Mouse (Mus musculus): ENCODE measurements around the gene Lce6a.

Gene Lce6a

DNA sequence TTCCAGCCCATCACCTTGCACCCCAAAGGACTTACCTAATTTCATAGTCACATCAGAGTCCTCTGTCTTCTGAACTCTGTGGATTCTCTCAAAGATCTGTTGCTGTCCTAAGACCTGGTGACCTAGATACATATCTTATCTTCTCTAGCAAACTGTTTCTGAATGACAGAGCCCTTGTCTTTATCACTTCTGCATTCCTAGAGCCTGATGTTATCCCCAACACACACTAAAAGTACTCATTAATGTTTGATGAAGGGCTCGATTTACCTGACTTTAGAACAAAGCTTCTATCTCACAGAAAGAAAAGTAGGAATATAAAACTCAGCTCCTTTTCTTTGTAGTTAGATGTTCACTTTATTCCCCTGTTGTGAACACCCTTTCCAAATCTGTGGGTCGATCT, at the start of gene Lce6a:
Gene Lce6a (minus strand): TSS at position 101 of the 400 bp plus-strand sequence.
- ATAC-seq (ENCODE audit: low TSS enrichment) = no peak

DNA sequence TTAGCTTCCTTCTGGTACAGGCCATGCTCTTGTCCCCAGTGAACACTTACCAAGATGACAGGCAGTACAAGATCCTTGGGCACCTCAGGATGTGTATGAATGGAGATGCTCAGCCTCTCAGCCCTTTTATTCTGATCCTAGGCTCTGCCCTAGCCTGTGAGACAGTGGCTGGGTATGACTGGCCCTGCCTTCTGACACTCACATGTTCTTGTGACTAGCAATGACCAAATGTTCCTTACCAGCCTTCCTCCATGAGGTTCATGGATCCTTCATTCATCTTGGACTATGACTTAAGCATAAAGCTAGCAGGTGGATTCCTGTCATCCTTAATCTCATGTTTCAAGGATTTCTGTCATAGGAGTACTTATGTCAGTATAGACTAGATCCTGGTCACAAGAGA, 48.8 kb upstream of the Lce6a start, which contains the start of gene Lce1a2:
Gene Lce1a2 (minus strand): TSS at position 101 of the 400 bp plus-strand sequence.
- no peak for ATAC-seq (ENCODE audit: low TSS enrichment)

DNA sequence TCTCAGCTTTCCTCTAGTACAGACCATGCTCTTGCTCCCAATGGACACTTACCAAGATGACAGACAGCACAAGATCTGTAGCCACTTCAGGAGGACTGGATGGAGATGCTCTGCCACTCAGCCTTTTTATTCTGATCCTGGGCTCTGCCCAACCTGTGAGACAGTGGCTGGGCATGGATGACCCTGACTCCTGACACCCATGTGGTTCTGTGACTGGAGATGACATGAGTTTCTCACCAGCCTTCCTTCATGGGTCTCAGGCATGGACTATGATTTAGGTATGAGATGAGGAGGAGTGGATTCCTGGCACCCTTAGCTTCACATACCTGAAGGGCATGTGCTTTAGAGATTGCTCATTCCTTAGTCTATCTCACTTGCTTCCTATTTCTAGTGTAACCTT, 35.4 kb upstream of the Lce6a start, which contains the start of gene Lce1b:
Gene Lce1b (minus strand): TSS at position 101 of the 400 bp plus-strand sequence.
- ATAC-seq (ENCODE audit: low TSS enrichment) = no peak

DNA sequence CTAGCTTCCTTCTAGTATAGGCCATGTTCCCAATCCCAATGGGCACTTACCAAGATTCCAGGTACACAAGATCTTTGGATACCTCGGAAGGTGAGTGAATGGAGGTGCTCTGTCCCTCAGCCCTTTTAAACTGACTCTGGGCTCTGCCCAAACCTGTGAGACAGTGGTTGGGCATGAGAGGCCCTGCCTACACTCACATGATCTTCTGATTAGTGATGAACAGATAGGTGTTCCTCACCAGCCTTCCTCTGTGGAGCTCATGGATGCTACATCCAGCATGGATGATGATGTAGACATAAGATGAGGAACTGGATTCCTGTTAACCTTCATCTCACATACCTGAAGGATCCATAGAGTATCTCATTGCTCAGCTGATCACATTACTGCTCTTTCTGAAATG, 26.7 kb upstream of the Lce6a start, which contains the start of gene Lce1a1:
Gene Lce1a1 (minus strand): TSS at position 101 of the 400 bp plus-strand sequence.
- no peak for ATAC-seq (ENCODE audit: low TSS enrichment)

DNA sequence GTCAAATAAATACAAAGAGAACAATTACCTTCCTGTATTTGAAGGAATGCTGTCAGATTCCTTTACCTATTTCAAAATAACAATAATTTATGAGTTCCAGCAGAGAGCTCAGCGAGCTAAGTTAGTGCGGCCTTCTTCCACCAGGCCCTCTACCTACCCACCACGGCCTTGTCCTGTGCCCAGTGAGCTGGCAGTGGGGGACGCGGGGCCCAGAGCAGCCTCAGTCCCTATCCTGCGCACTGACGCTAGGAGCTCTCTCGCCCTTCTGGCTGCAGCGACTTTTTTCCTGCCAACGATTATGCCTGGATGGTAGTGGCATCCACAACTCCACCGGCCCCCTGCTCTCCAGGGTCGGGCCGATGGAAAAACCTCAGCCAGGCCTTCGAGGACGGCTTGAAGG, 18.4 kb upstream of the Lce6a start:
- no peak for ATAC-seq (ENCODE audit: low TSS enrichment)

DNA sequence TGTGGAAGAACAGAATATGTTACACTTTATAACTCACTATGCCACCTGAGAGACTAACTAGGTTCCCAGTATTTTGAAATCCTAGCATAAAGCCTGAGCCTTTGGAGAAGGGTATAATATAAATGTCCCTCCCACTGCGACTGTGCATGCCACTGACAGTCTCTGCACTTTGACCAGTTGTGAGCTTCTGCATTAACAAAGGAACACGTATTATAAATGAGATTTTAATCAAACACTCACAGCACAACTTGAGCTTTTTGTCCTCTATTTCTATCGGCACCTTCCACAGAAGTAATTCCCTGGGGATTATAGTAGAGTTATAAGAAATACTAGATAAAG, 17.2 kb upstream of the Lce6a start:
- no peak for ATAC-seq (ENCODE audit: low TSS enrichment)

DNA sequence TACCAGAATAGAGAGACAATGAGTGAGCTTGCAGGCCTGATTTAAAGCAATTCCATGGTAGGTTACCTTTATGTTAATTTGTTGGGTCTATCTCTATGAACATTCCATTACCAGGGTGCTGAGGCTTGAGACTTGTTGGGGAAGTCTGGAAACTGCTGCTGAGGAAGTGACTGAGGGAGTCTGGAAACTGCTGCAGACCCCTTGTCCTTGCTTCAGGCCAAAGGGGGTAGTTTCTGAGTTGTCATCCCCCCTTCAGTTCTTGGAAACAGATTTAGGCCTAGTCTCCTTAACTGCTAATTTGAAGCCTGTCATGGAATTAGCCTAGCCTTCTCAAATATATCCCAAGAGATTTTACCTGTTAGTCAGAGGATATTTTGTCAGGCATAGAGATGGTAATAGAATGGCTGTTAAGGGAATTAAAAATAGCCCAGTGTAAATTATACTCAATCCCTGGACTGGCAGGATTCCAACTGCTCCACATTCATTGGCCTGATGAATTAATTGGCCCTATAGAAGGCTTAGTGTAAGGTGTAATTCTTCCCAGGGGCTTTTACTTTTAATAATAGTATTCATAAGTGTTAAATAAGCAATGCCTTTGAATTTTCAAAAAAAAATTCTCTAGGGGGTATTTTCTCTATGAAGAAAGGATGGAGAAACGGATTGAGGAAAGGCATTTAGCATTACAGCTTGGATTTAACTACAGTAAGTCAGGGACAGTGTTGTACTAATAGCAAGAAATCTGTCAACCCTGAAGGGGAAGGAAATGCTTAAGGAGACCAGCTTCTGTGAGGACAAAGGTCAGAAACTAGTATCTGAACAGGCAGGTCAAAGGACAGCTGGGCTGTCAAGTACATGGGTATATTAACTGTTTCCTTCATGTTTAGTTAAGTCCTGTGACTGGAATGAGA, 16.5 kb upstream of the Lce6a start:
- ATAC-seq (ENCODE audit: low TSS enrichment) = no peak

DNA sequence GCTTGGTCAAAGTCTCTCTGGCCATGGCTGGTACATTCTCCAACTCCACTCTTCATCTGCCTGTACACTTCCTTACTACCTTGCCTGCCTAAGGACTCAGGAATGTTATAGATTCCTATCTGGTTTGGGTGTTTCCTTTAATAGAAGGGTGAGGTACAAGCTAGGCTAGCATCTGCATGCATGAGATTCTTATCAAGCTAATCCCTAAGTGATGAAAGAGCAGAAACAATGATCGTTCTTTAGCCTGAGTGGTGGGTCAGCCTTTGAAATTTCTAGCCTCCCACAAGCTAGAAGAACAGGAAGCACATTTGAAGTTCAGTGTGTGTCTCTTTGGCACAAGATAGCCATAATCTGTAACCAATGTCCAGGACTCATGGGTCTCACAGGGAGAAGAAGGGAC, 11.7 kb downstream of the Lce6a start:
- ATAC-seq (ENCODE audit: low TSS enrichment) = no peak

DNA sequence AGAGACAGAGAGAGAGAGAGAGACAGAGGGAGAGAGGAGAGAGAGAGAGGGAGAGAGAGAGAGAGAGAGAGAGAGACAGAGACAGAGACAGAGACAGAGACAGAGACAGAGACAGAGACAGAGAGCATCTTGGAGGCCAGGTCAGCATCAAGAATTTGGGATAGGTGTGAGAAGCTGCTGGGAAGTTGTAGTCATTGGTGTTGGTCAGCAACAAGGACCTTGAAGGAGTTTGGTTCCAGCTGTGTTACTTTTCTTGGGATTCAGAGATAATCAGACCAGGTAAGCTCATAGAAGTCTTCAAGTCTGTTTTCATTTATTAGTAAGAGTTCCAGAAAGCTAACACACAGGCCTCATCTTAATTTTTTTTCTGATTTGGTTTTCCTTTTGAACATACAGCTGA, 14.1 kb downstream of the Lce6a start, which contains the start of gene 2210017I01Rik:
Gene 2210017I01Rik (minus strand): TSS at position 101 of the 400 bp plus-strand sequence.
- ATAC-seq (ENCODE audit: low TSS enrichment) = no peak

DNA sequence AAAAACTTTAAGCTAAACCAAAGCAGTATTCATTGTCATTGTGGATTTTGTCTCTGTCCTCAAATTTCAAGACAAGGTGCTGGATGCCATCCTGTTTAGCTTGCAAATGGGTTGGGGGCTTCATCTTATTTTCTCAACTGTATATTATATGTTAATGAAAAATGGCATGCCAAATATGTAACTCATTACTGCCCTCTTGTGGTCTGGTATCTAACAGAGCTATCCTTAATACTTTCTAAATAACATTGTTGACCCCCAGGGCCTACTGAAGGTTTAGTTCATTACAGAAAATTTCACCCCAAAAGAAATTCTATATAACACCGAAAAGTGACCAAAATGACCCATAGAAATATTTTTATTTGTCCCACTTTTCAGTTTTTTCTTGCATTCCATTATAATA, 19.3 kb downstream of the Lce6a start:
- no peak for ATAC-seq (ENCODE audit: low TSS enrichment)

DNA sequence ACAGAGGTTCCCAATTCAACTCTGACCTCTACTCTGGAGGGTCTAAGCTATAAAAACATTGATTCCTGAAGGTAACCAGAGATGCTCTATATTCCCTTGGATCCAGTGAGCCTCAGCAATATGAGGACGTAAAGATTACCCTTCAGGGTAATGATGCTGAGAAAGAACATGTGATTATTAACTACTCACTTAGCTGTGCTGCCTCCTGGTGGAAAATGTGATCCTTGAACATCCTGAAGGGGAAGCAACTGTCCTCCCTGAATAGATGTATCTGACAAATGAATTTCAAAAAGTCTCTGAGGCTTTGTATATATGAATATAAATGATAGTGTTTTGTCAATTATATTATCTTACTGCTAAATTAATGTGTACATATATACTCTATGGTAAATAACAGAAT, 21.0 kb downstream of the Lce6a start:
- no peak for ATAC-seq (ENCODE audit: low TSS enrichment)

DNA sequence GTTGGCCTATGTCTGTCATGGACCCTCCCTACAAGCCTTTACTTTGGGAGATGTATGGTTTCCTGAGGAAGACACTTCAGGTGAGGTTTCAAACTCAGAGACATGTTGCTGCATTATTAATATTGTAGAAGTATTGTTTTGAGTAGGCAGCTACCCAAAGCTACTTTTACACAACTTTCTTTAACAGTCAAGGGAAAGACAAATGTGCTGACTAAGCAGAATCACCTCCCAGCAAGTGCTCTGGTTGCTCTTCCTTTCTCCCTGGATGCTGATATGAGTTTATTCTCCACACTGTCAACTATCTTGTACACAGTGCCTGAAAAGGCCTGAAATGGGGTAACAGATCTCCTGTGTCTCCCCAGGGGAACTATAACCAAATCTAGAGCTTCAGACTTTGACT, 21.5 kb downstream of the Lce6a start:
- no peak for ATAC-seq (ENCODE audit: low TSS enrichment)

DNA sequence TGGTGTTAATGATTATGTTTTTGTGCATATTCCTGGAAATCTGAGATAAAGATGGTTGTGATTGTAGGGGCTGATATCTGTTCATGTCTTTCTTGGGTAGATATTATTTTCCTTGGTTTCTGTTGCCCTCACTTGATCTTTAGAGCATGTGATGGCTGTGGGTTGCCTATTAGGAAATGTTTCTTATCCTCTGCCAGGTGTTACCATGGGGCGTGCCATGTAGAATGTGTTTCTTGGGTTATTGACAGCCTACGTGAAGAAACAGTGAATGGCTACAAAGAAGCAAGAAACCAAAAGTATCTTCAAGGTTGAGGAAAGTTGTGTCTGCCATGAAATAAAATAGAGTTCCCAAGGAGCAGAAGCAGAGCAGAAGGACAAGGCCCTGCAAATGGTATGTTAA, 23.0 kb downstream of the Lce6a start:
- ATAC-seq (ENCODE audit: low TSS enrichment) = no peak

DNA sequence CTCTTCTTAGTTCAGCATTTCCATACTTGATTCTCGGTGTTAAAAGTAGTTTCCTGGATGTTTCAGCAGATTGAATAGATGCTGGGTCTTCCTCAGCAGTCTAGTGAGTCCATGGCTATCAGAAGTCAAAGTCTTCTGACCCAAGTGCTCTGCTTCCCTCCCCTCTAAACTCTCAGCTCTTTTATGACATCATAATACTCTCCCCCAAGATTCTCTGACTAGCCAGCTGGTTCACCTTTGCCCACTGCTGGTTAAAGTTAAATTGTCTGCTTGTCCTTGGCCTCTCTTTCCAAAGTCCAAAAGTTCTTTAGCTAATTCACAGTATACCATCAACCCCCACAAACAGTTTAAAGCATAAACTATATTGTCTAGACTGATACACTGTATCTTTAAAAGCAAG, 32.6 kb downstream of the Lce6a start, which contains the start of gene Smcp:
Gene Smcp (minus strand): TSS at position 140 of the 400 bp plus-strand sequence.
- no peak for ATAC-seq (ENCODE audit: low TSS enrichment)

DNA sequence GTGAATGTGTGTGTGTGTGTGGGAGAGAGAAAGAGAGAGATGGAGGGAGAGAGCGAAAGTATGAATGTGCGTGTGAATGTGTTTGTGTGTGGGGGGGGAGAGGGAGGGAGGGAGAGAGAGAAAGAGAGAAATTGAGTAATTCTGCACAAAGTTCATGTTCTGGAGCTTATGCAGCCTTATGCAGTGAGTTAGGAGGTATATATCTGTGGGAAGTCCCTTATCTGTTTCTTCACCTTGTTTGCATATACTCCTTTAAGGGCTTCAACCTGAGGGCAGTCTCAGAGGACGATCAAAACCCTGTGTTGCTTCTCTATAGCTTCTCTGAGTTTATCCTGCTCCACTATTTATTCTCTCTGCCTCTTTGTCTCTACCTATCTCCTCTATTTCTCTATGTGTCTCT, 34.3 kb downstream of the Lce6a start:
- no peak for ATAC-seq (ENCODE audit: low TSS enrichment)

DNA sequence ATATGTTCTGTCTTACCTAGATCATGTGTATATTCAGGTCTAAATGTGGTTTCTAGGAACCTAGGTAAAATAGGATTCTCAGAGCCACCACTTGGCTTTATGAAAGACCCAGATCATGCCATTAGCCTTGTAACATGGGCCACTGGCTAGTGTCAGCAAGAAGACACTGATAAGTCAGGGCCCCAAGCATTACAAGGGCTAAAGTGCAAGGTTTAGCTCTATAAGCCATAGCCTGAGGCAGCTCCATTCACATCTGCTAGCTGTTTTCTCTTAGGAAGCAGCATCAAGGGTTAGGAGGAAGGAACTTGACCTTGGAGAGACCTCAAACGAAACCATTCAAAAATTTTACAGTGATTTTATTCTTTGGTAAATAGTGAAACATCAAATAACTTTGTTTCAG, 36.4 kb downstream of the Lce6a start:
- ATAC-seq (ENCODE audit: low TSS enrichment) = no peak

DNA sequence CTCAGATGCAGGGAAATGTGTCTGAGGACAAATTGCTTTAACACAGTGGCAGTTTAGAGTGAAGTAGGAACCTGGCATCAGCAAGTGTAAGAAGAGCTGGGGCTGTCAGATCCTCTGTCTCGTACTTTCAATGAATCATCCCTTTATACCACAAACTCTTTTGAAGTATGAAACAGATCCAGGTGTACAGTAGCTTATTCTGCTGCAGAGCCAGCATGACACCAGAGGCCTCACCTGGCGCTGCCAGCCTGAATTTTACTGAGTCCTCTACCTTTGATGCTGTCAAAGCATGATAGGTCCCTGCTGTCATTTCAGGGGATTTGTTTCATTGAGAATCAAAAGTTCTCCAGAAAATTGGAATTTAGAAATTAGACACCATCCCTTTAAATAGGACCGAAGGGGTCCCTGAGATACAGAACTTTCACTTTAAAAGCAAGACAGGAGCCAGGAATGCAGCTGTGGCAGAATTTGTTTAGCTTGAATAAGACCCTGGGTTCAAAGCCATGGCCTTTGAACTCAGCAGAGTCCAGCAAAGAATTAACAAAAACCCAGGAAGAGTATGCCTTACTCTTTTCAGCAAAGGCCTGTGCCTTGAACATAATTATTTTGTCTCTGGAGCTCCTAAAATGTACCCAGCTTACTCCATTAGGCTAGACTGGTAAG, 38.2 kb downstream of the Lce6a start:
- ATAC-seq (ENCODE audit: low TSS enrichment) = no peak

DNA sequence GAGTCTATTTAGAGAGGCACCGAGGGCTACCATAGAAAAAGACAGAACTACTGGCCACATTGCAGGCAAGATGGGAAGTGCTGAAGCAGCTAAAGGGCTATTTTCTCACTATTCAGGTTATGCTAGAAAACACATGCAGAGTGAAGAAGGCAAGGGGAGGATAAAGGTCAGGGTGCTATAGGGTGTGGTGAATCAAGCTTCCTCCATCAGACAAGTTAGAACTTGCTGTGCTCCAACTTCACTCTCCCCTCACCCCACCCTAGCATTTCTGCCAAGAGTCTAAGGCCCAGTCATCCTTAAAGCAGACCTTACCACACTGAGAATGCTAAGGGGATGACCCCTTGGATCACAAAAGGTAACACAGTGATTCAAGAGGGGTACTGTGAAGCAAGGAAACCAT, 42.0 kb downstream of the Lce6a start:
- no peak for ATAC-seq (ENCODE audit: low TSS enrichment)

DNA sequence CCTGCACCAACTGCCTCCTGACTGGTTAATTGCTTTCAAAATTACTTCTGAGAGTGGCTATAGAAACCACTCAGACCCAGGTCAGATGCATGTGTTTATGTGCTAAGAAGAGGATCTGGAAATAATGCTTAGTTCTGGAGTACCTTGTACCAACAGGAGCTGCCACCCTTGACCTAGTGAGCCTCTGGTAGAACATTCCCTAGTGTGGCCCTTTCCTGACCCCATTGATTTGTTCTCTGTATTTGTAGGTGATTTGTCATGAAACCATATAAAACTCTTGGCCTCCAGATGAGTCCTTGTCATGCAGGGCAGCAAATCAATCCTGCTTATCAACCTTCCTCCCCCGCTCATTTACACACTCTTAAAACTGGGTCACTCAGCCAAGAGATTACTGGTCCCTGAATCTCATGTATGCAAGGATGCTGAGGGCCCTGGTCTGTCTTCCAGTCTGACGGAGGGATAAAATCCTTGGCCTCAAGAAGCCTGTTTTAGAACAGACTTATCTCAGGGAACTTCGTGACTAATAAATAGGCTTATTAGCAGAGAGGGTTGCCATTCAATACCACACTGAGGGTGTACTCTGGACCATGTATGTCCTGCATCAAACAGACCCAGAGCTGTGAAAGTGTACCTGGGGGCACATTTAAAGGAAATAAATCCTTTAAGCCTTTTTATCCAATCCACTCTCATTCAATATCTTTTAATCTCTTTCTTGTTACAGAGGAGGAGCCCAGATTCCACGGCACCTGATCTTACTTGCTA, 42.6 kb downstream of the Lce6a start:
- no peak for ATAC-seq (ENCODE audit: low TSS enrichment)

DNA sequence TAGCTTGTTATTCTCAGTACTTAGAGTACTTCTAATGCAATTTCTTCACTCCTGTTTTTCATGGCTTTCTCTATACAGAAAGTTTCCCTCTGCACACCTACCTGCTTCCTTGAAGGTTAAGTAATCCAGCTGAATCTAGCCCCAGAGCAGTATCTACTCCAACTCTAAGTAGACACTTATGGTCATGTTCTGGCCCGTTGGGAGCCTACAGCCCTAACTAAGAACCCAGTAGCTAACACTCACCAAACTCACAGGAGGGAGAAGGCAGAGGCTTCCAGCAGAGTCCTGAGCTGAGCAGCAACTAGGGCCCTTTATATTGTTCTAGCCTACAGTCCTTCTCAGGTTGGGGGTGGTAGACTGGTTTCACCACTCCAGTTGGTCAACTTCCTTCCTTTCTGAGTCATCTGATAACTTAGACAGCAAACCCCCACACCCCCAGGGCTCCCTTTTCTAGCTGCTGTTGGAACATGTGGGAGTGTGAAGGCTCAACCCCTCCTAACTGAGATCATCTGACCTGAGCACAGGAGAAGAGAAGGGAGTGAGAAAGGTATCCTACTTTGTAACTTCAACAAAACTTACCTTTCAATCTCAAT, 47.9 kb downstream of the Lce6a start, which contains the start of gene Ivl:
Gene Ivl (minus strand): TSS at position 287 of the 593 bp plus-strand sequence.
- ATAC-seq (ENCODE audit: low TSS enrichment) = no peak

DNA sequence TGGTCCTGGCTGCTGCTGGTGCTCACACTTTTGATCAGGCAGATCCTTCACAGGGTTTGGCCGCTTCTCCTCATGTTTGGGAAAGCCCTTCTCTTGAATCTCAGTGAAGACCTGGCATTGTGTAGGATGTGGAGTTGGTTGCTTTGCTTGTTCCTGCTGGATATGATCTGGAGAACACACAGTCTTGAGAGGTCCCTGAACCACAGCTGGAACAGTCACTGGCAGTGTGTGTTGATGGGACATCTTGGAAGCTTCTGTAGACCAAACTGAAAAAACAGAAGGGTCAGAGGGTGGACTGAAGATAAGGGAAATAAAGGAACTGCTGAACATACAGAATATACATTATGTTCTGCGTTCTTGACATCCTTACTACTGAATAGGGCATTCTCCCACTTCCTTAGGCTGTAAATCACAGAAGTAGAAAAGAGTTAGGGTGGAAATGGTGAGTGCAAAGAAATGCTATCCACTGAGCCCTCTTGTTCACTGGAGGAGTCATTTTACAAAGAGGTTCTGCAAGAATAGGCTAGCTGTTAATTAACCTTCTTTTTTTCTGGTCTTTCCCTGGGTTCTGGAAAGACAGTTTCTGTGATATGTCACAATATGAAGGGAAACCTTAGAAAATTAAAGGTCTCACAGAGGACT, 48.8 kb downstream of the Lce6a start:
- no peak for ATAC-seq (ENCODE audit: low TSS enrichment)

All from frontal cortex, adult (tissue).